Mouse (Mus musculus): Measurements from ENCODE around the gene Farsa.
"Not testable (repeated sequence)": the region's sequence is repeated elsewhere in the genome, so short reads cannot be mapped to it uniquely, and the experiment has no call there.

Gene Farsa

DNA sequence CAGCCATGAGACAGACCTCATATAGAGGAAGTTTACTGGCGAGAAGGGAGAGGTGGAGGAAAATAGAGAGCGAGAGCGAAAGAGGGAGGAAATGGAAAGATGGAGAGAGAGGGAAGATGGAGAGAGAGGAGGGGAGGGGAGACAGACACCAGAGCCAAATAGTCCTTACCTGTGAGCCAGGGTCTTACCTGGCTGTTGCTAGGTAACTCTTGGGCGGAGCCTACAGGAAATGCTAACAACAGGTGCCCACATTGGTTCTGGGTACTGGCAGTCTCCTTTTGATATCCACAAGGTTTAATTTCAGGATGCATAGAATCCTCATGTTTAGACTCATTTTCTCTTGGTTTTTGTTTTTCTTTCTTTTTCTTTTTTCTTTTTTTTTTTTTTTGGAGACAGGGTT is 16.2 kb downstream of the Farsa start:
- DNase-seq (ENCODE audit: low read depth, low spot score): no peak

DNA sequence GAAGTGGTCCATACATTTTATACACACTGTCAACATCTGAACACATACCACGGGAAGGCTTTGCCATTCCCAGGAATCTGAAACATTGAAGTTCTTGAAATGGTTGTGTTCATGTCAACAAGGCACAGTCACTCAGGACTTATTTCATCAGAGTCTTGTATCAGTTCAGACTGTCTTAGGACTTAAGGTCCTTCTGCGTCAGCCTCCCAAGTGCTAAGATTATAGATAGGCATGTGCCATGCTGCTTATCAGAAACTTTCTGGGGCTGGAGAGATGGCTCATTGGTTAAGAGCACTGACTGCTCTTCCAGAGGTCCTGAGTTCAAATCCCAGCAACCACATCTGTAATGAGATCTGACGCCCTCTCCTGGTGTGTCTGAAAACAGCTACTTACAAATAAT is 17.6 kb downstream of the Farsa start:
- DNase-seq (ENCODE audit: low read depth, low spot score): no peak

DNA sequence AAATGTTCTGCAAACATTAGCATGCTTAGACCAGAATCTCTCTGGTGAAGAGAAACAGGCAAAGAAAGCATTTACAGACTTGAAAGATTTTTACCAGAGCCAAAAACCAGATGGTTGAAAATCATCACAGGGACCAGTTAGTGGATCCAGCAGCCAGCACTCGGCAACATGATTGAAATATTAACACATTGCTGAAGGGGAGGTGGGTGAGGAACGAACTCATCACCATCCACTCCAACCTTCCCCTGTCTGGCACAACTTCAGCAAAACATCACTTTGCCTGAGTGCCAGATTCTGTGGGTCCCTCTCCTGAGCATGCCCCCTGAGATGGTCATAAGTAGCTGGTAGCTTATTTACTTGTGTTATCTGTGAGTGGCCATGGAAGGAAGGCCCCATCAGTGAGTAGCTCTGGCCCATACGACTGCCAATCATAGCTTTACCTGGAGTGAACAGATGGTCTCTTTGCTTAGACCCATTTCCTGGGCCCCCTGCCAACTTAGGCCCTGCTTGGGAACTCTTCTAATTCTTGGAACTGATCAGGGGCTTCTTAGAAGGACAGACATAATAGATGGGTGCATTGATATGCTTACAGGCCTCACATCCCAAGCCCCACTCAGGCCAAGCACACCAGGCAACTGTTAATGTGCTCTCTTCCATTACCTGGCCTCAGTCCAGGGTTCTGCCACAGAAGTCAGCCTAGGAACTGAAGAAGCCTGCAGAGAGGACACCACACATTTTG is 20.7 kb downstream of the Farsa start:
- DNase-seq (ENCODE audit: low read depth, low spot score): no peak

- no peak for DNase-seq (ENCODE audit: low read depth, low spot score)
Observed at GRCm38 (mm10) chr8:84878915-84879314, 22.1 kb downstream of the Farsa start.

DNA sequence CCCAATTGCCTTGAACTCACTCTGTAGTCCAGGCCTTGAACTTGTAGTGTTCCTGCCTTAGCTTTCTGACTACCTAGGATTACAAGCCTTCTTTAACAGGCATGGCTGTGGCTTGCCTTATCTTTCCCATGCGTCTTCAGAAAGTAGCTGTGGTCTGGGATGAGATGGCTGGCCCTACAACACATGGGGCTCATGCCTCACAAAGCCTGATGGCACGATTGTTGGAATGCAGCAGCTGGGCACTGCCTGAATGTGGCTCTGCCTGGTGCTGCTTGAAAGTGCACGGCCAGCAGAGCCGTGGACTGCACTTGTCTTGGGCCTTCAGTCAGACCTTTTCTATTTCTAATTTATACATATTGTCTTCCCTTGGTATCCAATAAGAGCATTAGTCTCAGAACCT is 27.9 kb downstream of the Farsa start:
- no peak for DNase-seq (ENCODE audit: low read depth, low spot score)

- no peak for DNase-seq (ENCODE audit: low read depth, low spot score)
Observed at GRCm38 (mm10) chr8:84888280-84888679, 31.5 kb downstream of the Farsa start.

GRCm38 (mm10) chr8:84889141-84889540 is 32.4 kb downstream of the Farsa start:
- DNase-seq (ENCODE audit: low read depth, low spot score): no peak

DNA sequence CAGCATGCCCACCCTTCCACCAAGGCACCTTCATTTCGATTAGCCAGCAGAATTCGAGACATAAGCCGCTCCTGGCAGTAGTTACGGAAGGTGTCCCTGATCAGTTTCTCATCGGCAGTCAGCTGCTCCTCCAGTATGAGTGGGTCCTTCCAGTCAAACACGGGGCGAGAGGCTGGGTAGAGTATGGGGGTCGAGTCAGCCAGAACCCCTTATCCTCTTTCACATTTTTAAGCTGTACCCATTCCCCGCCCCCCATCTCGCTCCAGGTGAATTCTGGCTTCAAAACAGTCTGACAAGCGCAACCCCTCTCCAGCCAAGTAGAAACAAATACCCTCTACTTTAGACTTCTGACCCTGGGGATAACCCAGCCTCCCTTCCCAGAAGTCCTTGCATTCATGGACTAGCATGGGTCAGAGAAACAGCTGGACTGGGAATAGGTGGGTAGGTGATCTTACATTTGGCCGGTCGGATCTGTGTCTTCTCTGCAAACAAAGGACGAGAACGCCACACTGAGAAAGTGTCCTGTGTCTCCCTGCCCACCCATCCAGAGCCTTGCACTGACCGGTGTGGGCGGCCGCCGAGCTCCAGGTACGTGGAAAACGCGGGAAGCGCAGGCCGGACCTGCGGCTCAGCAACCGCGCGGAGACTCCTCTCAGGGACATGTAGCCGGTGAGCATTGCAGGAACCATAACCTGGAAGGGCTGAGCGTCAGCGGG is 36.4 kb downstream of the Farsa start:
- no peak for DNase-seq (ENCODE audit: low read depth, low spot score)

GRCm38 (mm10) chr8:84893709-84894134 is 36.9 kb downstream of the Farsa start, which contains the start of gene Gcdh:
Gcdh (minus strand) TSS chr8:84893921.
- DNase-seq (ENCODE audit: low read depth, low spot score): peak; percentile 98

DNA sequence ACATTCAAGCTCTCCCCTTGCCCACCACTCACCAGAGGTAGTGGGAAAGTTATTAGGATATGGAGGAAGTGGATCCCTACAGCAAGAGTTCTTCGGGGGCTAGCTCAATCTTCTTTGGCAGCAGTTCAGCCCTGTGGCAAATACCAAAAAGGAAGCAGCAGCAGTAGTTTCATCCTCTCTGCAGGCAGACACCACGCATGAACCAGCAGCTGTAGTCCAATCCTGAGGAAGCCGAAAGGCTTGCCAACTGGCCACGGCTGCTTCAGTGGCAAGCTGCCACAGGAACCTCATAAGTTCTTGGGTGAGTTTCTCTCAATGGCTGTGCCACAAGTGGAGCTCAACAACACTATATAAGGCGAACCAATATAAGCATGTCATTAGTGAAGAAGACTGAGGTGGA is 39.2 kb downstream of the Farsa start:
- no peak for DNase-seq (ENCODE audit: low read depth, low spot score)

- DNase-seq (ENCODE audit: low read depth, low spot score): no peak
Observed at GRCm38 (mm10) chr8:84901071-84901470, 44.3 kb downstream of the Farsa start.

DNA sequence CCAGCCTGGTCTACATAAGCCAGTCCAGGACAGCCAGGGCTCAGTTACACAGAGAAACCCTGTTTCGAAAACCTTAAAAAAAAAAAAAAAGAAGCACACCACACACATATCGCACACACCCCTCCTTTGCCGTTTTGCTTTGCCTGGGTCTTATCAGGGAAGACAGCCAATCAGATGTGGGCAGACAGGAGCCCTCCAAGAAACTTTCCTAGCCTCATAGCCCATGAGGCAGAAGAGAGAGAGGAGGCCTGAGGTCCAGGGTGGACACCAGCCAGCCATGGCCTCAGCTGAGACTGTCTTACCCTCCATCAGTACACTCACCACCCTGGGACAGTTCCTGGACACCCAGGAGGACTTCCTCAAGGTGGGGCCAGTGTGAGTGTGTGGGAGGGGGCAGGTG is 45.0 kb downstream of the Farsa start, which contains the start of gene Klf1:
Klf1 (plus strand) TSS at position 177 of the 400 bp plus-strand sequence.
- no peak for DNase-seq (ENCODE audit: low read depth, low spot score)

- no peak for DNase-seq (ENCODE audit: low read depth, low spot score)
Observed at GRCm38 (mm10) chr8:84902367-84902919, 45.7 kb downstream of the Farsa start.

DNA sequence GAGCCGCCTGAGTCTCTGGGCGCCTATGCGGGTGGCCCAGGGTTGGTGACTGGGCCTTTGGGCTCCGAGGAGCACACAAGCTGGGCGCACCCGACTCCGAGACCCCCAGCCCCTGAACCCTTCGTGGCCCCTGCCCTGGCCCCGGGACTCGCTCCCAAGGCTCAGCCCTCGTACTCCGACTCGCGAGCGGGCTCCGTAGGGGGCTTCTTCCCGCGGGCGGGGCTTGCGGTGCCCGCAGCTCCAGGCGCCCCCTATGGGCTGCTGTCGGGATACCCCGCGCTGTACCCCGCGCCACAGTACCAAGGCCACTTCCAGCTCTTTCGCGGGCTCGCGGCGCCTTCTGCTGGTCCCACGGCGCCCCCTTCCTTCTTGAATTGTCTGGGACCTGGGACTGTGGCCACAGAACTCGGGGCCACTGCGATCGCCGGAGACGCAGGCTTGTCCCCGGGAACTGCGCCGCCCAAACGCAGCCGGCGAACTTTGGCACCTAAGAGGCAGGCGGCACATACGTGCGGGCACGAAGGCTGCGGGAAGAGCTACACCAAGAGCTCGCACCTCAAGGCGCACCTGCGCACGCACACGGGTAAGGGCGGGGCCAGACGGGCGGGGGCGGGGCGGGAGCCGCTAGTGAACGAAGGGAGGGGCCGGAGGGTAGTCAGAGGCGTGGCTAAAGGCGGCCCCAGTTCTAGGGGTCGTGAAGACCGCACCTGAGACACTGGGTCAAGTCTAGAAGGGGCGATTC is 46.3 kb downstream of the Farsa start:
- DNase-seq (ENCODE audit: low read depth, low spot score): peak; percentile 95

GRCm38 (mm10) chr8:84904351-84904750 is 47.6 kb downstream of the Farsa start:
- DNase-seq (ENCODE audit: low read depth, low spot score): no peak

DNA sequence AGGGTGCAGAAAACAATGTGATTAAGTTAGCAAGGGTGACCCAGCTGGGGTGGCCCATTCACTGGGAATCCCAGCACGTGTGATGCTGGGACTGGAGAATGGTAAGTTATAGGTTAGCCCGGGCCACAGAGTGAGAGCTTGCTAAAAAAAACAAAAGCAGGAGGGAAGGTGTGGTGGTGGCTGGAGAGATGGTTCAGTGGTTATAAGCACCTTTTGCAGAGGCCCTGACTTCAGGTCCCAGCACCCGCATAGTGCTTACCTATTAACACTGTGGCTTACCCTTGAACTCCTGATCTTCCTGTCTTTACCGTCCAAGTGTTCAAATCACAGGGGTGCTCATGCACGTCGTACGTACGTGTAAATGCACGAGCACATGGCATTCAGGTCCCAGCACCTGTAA is 50.2 kb downstream of the Farsa start:
- DNase-seq (ENCODE audit: low read depth, low spot score): no peak

GRCm38 (mm10) chr8:84907493-84907892 is 50.7 kb downstream of the Farsa start:
- no peak for DNase-seq (ENCODE audit: low read depth, low spot score)

GRCm38 (mm10) chr8:84907979-84908378 is 51.2 kb downstream of the Farsa start:
- DNase-seq (ENCODE audit: low read depth, low spot score): not testable (repeated sequence)

- peak; percentile 99 for DNase-seq (ENCODE audit: low read depth, low spot score)
Observed at GRCm38 (mm10) chr8:84908421-84909161, 51.8 kb downstream of the Farsa start, which contains the start of gene Dnase2a. Dnase2a (plus strand) TSS chr8:84908560.

GRCm38 (mm10) chr8:84909162-84909767 is 52.5 kb downstream of the Farsa start:
- DNase-seq (ENCODE audit: low read depth, low spot score): no peak

DNA sequence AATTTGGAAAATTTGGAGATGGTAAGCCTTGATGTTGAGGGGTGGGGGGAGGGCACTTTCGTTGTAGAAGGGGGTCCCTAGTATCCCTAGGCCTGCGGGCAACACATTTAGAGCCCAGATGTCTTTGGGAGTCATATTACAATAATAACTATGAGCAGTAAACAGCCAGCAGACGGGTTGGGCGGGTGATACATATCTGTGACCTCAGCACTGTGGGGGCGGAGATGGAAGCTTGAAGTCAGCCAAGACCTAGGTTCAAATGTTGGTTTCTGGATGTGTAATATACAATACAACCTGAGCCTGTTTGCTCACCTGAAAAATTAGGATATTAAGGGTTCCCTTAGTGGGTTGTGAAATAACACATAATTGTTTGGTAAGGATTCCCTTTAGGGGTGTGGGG is 53.2 kb downstream of the Farsa start:
- DNase-seq (ENCODE audit: low read depth, low spot score): no peak
